Mouse (Mus musculus) cerebellum, adult 8-10 months (tissue): ENCODE measurements around the gene Irf6.

Experiments
- DNase-seq: peaks from one replicate; pipeline ENCODE4 v3.0.0; 2022

Gene Irf6

DNA sequence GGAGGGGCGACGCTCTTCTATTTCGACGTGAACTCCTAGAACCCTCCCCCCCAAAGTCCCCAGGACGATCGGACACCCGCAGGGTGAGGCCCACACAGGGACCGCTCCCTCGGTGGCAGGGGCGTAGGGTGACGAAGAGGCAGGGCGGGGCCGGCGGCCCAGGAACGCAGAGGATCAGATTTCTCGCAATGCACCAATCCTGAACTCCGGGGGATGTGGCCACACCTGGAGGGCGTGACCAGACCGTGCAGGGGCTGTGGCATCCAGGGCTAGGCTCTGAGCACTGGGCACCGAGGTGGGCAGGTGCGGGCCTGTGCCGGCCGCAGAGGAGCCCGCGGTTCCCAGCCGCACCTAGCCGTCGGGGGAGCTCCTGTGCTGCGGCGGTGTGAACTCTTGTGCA lies at the start of gene Irf6:
TSS of gene Irf6 (plus strand) at position 240 of the 400 bp plus-strand sequence.
- DNase-seq = no peak

GRCm38 (mm10) chr1:193112093-193112492 lies 40.8 kb upstream of the Irf6 start:
- DNase-seq = no peak

DNA sequence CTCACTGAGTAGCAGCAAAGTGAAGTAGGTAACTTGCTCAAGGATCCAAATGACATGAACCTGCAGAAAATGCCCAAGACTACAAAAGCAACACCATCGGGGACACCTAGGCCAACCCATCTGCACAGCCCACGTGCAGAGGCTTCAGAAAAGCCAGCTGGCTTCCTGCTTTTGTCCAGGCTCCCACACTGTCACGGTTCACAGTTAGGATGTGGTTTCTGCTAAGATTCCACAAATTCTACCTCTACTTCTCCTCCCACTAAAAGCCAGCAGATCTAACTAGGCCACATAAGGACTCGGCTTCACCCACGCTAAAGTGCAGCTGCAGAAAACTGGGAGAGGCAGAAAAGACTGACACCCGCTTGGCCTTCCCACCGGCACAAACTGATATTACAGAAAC lies 30.1 kb upstream of the Irf6 start:
- DNase-seq = no peak

- no peak for DNase-seq
Measured at GRCm38 (mm10) chr1:193123290-193123689, 29.6 kb upstream of the Irf6 start.

- DNase-seq = no peak
Measured at GRCm38 (mm10) chr1:193125835-193126234, 27.1 kb upstream of the Irf6 start.

DNA sequence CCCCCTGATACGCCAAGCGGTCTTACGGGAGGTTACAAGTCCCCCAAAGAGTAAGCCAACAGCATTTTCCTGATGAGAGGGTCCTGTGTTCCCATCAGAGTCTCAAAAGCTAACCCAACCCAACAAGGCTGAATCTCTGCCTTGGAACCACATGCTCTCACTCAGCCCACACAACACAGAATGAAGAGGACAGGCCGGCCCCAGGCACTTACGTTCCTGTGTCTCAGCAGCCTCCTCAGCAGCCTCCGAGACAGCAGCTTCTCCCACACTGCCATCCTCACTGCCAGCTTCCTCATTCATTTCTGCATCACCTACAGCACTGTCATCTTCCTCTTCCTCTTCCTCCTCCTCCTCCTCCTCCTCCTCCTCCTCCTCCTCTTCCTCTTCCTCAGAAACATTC lies 24.9 kb upstream of the Irf6 start:
- DNase-seq = no peak

- DNase-seq = no peak
Measured at GRCm38 (mm10) chr1:193129321-193129720, 23.6 kb upstream of the Irf6 start.

GRCm38 (mm10) chr1:193129786-193130455 lies 23.0 kb upstream of the Irf6 start, which contains the start of gene Diexf:
TSS of gene Diexf (minus strand) at chr1:193130272.
- DNase-seq = peak; percentile 96

GRCm38 (mm10) chr1:193130456-193130825 lies 22.5 kb upstream of the Irf6 start:
- no peak for DNase-seq

DNA sequence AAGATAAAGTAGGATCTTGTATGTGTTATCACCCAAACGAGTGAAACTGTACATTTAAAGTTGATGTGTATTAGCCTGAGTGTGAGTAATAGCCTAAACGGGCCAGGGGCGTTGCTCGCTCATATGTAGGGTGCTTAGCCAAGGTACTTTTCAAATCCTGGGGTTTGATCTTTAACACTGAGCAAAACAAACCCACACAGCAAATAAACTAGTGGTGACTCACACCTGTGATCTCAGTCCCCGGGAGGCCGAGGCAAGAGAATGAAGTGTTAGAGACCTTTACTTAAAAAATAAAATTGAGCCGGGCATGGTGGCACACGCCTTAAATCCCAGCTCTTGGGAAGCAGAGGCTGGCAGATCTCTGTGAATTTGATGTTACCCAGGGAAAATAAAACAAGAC lies 22.1 kb upstream of the Irf6 start:
- DNase-seq = no peak

DNA sequence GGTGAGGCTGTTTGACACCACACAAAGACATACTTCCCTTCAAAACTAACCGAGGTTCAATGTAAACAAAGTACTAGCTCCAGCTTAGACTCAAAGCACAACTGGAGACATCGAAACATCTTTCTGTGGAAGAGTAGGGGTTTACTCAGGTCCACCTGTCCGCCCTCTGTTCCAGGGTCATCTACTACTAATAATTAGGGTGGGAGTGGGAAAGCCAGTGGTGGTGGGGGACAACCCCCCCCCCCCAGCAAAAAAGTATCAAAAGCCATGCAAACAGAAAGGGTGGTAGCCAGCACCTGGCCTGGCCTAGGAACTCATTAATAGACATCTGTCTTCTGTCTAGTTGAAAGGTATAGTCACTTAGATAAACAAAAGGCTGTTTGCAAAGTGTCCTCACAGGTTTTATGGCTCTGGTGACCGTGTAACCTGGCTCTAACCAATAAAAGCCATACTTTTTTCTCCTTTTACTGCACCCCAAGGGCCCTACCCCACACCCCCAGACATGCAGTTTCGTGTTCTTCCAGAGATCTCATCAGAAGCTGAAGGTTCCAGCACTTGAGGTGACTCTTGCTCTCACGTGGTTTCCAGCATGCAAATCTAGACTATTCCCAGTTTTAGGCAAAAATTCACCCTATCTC lies 21.5 kb upstream of the Irf6 start:
- DNase-seq = no peak

GRCm38 (mm10) chr1:193132385-193132784 lies 20.5 kb upstream of the Irf6 start:
- DNase-seq = no peak

DNA sequence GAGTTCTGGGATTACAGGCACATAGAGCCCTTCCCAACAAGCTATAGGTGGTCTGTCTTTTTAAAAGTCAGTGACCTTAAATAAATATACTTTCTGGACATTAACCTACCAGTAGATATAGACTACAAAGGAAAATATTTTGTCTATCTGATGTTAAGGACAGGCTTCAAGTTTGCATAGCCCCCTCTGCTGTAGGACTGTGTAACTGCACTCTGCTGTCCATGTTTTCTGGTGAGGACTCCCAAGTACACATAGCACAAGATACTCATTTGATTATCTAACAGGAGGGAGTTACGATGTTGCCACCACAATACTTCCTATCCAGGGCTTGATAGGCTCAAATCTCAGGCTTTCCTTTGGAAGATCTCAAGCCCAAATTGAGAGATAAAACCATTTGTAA lies 19.2 kb upstream of the Irf6 start:
- DNase-seq = no peak

- no peak for DNase-seq
Measured at GRCm38 (mm10) chr1:193138087-193138486, 14.8 kb upstream of the Irf6 start.

GRCm38 (mm10) chr1:193138669-193139068 lies 14.2 kb upstream of the Irf6 start:
- DNase-seq = no peak

DNA sequence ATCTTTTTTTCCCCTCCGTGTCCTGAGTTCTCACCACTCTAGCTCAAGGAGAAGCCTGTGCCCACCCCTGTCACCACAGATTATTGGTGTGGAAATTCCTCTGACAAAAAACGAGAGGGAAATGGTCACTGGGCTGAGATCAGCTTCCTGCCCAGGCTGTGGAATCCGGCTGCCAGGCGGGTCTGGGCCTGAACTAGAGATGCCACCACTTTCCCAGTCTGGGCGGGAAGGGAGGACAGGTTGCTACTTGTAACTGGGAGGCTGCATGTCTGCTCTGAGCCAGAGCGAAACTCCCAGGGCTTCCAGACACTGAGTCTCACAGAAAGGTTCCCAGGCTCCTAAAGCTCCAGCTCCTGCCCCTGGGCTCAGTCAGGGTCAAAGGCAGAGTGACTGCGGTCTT lies 11.8 kb upstream of the Irf6 start:
- no peak for DNase-seq

DNA sequence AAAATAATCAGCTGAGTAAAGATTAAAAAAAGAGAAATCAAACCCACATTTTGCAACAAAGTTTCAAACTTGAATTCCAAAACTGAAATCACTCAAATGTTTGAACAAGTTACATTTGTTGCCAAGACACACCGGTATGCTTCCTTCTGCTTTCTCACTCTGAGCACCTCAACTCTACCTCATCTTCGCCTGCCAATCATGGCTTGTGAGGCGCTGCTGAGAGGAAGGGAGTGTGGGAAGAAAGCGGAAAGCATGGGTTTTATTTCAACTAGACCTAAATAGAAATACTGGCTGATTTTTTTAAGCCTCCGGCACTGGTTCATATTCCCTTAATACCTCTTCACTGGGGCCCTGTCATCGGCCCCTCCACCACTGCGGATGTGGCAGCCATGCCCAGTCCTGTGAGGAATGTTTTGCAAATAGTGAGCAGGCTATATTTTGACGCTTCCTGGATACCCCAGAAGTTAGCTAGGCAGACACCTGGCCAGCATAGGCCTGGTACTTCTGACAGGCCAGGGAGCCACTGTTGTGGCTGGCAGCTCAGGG lies 10.3 kb upstream of the Irf6 start:
- DNase-seq = no peak

GRCm38 (mm10) chr1:193144516-193144915 lies 8.4 kb upstream of the Irf6 start:
- no peak for DNase-seq

DNA sequence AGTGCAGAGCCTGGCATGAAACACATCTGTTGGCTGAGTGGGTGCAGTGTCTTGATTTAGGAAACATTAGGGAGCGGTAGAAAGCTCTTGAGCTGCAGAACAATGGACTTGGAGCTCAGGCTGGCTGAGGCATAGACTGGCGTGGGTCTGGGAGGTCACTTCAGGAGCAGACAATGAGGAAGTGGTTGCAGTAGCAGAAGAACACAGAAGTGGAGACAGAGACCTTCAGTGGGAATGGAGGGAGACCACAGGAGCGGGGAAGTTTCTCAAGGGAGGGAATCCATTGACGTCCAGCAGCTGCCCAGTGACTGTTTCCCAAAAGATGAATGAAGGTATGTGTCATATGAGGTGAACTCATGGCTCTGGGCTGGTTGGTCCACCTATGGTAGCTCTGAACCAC lies 7.8 kb upstream of the Irf6 start:
- no peak for DNase-seq

GRCm38 (mm10) chr1:193146416-193146815 lies 6.5 kb upstream of the Irf6 start:
- no peak for DNase-seq

DNA sequence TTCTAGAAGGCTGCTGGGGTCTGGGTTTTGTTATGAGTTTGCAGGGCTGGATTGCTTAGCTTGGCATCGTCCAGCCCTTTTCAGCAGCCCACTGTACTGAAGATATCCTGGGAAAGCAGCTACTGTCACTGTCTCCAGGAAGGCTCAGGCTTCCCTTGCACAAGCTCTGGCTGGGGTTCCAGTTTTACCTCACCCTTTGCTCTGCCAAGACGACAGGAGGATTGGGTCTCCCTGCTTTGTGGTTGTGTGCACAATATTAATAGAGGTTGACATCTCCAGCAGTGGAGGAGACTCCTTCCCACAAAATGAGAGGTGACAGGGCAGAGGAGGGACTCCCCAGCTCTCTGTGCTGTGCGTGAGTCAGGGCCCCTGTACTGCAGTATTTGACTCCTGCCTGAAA lies 3.7 kb upstream of the Irf6 start:
- no peak for DNase-seq

GRCm38 (mm10) chr1:193151134-193151533 lies 1.8 kb upstream of the Irf6 start:
- no peak for DNase-seq

DNA sequence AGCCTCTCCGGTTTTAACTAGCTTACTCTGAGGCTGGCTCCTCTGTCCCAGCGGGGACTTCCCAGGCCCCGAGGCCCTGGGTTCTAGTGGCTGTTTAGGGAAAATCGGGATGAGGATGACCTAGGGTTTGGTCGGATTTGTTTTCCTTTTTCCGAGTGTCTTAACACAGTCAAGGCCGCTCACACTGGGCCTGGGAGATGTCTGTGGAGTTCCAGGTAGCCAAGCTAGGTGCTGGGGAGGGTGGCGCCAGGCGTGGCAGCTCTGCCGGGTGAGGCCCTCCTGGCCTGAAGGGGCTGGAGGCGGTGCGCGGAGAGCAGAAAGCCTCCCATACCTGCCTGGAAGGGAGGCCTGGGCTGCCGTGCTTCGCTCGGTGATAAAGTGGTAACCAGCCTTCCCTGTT lies 650 bp downstream of the Irf6 start:
- no peak for DNase-seq

GRCm38 (mm10) chr1:193156316-193157110 lies 3.6 kb downstream of the Irf6 start:
- no peak for DNase-seq
